Mouse (Mus musculus) embryonic fibroblast, embryonic 13.5 days (primary cell): ENCODE measurements around the gene Rsph14. TPM values are rescaled to one million over a fixed set of nuclear protein-coding genes. Genes with fewer than 3 reads are reported as not detected.
"Not testable (repeated sequence)": the region's sequence is repeated elsewhere in the genome, so short reads cannot be mapped to it uniquely, and the experiment has no call there.

Experiments used
- H3K27ac ChIP-seq: 2 replicates; pipeline ENCODE4 v1.5.1; 2012; ENCODE audit warnings: low read length, control low read depth, inconsistent platforms; ENCODE audit not compliant: insufficient read depth
- H3K4me1 ChIP-seq: 2 replicates; pipeline ENCODE4 v1.6.1; 2011; ENCODE audit warnings: low read length; ENCODE audit not compliant: control insufficient read depth, insufficient read depth
- H3K4me3 ChIP-seq: 2 replicates; pipeline ENCODE4 v1.5.1; 2011; ENCODE audit warnings: mild to moderate bottlenecking, control low read depth, low read length; ENCODE audit not compliant: insufficient read depth
- CTCF ChIP-seq: IDR thresholded peaks from 2 replicates; pipeline ENCODE4 v1.5.1; 2011; ENCODE audit warnings: mild to moderate bottlenecking, control low read depth, low read length, moderate library complexity, borderline replicate concordance; ENCODE audit not compliant: insufficient read depth
- POLR2A ChIP-seq: IDR thresholded peaks from 2 replicates; pipeline ENCODE4 v1.6.1; 2011; ENCODE audit warnings: low read depth, mild to moderate bottlenecking, control low read depth, low read length, moderate library complexity
- polyA plus RNA-seq: library from polyadenylated mRNA; stranded (reverse); fragments of >200 nt; gene quantifications from 2 replicates; pipeline ENCODE4 v1.2.4, GENCODE M21; 2011; ENCODE audit warnings: low read depth; ENCODE audit not compliant: missing spikeins, insufficient read length

Rsph14 gene
- polyA plus RNA-seq, 1 experiment: not detected

DNA sequence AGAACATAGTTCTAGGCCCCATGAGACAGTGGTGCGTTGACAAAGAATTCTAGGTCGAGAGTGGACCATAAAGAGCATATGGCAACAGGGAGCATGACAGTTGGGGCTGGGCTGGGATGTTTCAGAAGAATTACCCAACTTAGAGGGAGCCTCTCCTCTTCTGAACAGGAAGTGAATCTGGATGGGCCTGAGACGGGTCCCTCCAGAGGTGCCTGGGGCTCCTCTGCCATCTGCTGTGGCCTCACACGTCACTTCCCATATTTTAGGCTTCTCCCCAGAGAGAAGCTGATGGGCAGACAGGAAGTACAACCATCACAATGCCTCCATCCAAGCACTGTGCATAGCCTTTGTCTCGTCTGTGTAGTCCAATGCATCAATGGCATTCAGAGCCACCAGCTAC, 23.3 kb upstream of the Rsph14 start:
- TF ChIP-seq POLR2A: no peak
- TF ChIP-seq CTCF: no peak
- Histone ChIP-seq H3K4me3 (no peak overlapping the region), H3K27ac (no peak overlapping the region), H3K4me1 (no peaks in the 10 kb centered on the region; the same call in 1 of the 2 replicates)

DNA sequence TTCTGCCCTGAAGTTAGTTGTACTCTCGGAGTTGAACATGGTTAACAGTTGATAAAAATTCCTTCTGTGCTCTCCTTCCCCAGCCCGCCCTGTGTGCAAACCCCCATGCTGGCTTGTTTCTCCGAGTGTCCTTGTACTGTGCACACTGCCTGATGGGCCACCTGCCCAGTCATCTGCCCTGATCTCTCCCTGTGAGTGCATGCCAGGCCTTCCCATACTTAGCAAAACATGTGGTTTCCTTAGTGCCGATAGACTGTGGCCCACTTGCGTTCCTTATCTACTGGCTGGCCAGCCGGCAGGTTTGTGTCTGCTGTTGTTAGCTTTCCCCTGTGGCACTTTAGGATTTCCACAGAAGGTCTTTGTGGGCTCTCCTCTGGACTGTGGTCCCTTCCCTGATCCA, 21.7 kb upstream of the Rsph14 start:
- no peak for TF ChIP-seq CTCF
- TF ChIP-seq POLR2A: no peak
- H3K4me3 ChIP-seq: no peak overlapping the region
- no peak overlapping the region for H3K27ac ChIP-seq
- no peaks in the 10 kb centered on the region for H3K4me1 ChIP-seq

DNA sequence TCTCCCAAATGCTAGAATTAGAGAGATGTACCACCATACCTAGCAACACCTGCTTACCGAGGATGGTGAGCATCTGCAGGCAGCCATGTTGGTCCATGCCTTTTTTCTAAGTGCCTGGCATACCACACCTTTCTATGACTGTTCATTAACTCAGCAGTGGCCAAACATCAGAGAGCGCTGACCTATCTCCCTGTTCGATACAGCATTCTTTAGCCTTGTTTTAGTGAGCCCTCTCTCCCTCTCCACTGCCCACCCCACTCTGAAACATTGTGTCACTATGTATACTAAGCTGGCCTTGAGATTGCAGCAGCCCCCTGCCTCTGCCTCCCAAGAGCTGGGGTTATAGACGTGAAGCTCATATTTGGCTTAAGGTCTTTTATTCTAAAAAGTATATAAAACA, 21.3 kb upstream of the Rsph14 start:
- H3K4me1 ChIP-seq: no peaks in the 10 kb centered on the region
- TF ChIP-seq CTCF: no peak
- TF ChIP-seq POLR2A: no peak
- H3K4me3 ChIP-seq: no peak overlapping the region
- no peak overlapping the region for H3K27ac ChIP-seq

DNA sequence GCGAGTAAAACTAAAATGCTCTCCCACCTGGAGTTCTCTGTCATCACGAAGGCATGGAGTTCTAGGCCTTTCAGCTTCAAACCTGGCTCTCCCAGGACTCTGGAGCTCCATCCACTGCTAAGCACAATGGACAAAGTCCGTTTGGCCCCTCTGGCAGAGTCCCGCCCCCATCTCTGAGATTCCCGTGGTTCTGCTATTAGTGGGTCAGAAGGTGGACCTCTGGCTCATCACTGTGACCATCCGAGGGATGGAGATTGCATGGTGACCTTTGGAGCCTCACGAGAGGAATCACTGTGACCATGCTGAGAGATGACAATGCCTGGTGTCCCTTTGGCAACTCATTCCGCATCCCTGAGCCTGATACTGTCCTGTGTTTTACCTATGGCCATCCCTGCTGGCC, 20.5 kb upstream of the Rsph14 start:
- no peak overlapping the region for H3K4me3 ChIP-seq
- H3K27ac ChIP-seq: no peak overlapping the region
- no peaks in the 10 kb centered on the region for H3K4me1 ChIP-seq
- no peak for TF ChIP-seq POLR2A
- no peak for TF ChIP-seq CTCF

DNA sequence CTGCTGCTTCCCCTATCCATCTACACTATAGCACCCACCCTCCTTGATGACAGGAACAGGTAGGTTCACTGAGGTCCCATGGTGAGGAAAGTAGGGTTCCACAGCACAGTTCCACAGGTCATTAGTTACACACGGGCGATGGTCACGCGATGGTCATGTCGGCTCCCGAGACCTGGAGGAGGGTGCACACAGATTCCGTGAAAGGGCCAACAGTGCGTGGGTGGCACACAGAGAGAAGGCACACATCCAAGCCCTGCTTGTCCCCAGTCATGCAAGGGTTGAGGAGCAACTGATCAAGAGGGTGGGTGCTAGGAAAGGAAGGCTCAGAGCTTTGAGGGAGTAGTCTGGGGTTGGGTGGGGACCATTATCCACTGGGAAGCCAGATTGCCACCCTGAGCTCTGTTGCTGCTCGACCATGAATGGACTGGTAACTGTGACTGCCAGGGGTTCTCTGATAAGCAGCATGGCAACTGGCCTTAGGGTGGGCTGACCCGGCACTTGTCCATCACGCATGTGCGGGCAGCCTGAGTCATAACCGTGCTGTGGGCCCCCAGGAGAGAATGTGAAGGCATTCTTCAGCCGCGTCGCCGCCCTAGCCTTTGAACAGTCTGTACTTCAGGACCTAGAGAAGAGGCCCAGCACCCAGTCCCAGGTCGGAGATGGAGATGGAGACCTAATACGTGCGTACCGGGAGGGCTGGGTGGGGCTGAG, 19.1 kb upstream of the Rsph14 start:
- H3K27ac ChIP-seq: no peak overlapping the region
- H3K4me3 ChIP-seq: no peak overlapping the region
- no peaks in the 10 kb centered on the region for H3K4me1 ChIP-seq
- TF ChIP-seq POLR2A: no peak
- no peak for TF ChIP-seq CTCF

DNA sequence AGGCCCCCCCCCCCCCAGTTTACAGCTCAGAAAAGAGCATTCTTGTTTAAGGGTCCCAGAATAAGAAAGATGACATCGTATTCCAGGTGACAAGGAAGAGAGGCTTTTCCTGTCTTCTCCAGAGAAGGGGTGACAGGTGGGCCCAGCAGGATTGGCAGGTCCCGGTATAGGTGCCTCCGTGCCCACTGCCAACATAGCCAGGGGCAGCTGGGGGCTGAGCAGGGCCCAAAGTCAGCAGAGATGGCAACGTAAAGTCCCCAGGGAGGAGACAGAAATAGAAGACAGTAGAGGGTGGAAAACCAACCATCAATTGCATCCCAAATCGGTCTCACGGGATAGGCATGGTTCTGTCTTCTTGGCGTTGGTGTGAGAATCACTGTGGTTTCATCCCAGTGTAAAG, 16.3 kb upstream of the Rsph14 start:
- H3K4me1 ChIP-seq: no peaks in the 10 kb centered on the region
- TF ChIP-seq CTCF (no peak), POLR2A (no peak)
- no peak overlapping the region for H3K4me3 ChIP-seq
- H3K27ac ChIP-seq: no peak overlapping the region

DNA sequence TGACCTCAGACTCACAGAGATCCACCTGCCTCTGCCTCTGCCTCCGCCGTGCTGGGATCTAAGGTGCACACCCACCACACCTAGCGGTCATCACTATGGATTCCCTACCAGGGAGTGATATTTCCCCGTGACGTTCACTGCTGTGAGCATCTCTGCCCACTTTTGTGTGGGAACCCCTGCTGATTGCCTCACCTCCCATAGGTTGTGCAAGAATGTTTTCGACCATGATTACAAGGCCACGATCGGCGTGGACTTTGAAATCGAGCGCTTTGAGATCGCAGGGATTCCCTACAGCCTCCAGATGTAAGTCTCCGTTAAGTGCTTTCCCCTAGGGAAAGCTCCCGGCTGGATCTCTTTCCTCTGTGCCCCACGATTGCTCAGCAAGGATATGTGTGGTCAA, 13.4 kb upstream of the Rsph14 start:
- TF ChIP-seq POLR2A (no peak), CTCF (no peak)
- Histone ChIP-seq H3K4me3 (no peak overlapping the region), H3K27ac (no peak overlapping the region), H3K4me1 (no peaks in the 10 kb centered on the region)

DNA sequence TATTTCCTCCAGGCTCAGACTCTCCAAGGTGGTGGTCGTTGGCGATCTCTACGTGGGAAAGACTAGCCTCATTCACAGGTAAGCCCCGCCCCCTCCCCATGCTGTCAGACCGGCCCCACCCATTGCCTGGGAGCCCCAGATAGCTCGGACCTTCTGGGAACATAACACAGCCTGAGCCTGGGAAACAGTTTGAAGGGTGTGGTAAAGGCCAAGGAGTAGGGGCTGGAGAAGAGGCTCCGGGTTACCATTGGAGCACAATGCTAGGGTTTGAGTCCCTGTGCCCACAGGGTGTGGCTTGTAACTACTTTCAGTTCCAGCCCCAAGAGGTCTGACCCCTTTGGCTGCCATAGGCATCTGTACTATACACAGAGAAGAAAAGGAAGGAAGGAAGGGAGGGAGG, 12.1 kb upstream of the Rsph14 start:
- Histone ChIP-seq H3K4me1 (no peaks in the 10 kb centered on the region), H3K27ac (no peak overlapping the region), H3K4me3 (no peak overlapping the region)
- TF ChIP-seq CTCF (no peak), POLR2A (no peak)

DNA sequence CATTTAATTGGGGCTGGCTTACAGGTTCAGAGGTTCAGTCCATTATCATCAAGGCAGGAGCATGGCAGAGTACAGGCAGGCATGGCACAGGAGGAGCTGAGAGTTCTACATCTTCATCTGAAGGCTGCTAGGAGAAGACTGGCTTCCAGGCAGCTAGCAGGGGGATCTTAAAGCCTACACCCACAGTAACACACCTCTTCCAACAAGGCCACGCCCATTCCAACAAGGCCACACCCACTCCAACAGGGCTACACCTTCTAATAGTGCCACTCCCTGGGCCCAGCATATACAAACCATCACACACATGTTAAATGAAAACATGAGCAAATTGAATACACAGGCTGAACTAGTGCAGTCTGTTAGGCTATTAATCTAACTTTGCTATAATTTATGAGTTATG, 9.7 kb upstream of the Rsph14 start:
- not testable (repeated sequence) for H3K4me1 ChIP-seq, H3K27ac ChIP-seq, H3K4me3 ChIP-seq

DNA sequence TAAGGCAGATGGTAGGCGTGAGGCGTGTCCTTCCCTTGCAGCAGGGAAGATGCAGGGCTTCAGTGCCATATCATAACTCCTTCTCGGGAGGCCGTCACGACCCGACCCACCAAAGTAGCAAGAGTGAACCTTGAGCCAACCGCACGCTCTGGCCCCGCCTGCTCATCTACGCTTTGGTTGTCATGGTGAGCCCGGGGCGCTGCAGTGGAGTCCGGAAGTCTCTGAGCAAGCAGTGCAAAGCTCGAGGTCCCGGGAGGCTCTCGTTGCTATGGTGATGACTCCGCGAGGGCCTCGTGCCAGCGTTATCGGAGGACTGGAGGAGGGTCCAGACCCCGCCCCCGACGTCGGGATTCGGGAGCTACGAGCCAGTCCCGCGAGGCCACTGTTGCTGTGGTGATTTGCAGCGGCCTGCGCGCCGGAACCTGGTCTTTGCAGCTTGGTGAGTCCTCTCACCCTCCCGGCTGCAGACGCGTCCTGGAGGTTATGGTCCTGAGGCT, 4.5 kb upstream of the Rsph14 start, which contains the start of gene Rab36:
Rab36 (plus strand) TSS at position 176 of the 497 bp plus-strand sequence.
- peak within 1 kb of the TSS; percentile 60 for H3K4me3 ChIP-seq

More for the DNA sequence above, 4.5 kb upstream of the Rsph14 start, which contains the start of gene Rab36:
- no peak within 1 kb of the TSS for H3K27ac ChIP-seq
- H3K4me1 ChIP-seq: peaks cover 3% of the 10 kb centered on the region; the same call in 1 of the 2 replicates
- TF ChIP-seq CTCF (no peak), POLR2A (peak; percentile 64)
